Mouse (Mus musculus) liver, embryonic 14.5 days (tissue): ENCODE data around the gene Ubxn6. TPM values are rescaled to one million over a fixed set of nuclear protein-coding genes. Genes with fewer than 3 reads are reported as not detected.
A peak's percentile ranks its signal among the peaks of the same experiment; 100 is the strongest.

Source experiments
- ATAC-seq: fragments of 200-750 bp; cut with Nextera tagmentation; 2 replicates; pipeline ENCODE4 v1.8.0; 2017; ENCODE audit warnings: moderate number of reproducible peaks, mild to moderate bottlenecking, moderate library complexity; ENCODE audit not compliant: insufficient read depth
- DNase-seq, 3 experiments: peaks; one replicate each; pipeline ENCODE4 v3.0.0-alpha.2; 2012 to 2013; ENCODE audit warnings: low read depth in 3 of 3, low spot score in 3 of 3
- H3K27ac ChIP-seq: fragments of 300-500 bp; sonication (generic); 2 replicates; pipeline ENCODE4 v1.5.1; 2014; ENCODE audit warnings: moderate library complexity, mild to moderate bottlenecking, control low read depth, inconsistent platforms
- H3K27me3 ChIP-seq: fragments of 300-500 bp; sonication (generic); 2 replicates; pipeline ENCODE4 v1.6.1; 2014; ENCODE audit warnings: mild to moderate bottlenecking, low read length, moderate library complexity; ENCODE audit not compliant: control insufficient read depth, insufficient read depth
- H3K36me3 ChIP-seq: fragments of 300-500 bp; sonication (generic); replicated peaks from 2 replicates; pipeline ENCODE4 v1.6.1; 2014; ENCODE audit warnings: low read depth; ENCODE audit not compliant: control insufficient read depth, insufficient read depth
- H3K4me1 ChIP-seq, 2 experiments: fragments of 200-500 bp in 1 of 2; fragments of 300-500 bp in 1 of 2; sonication (generic) in 1 of 2; replicated peaks; 2 replicates each; pipeline ENCODE4 v1.6.1; 2012 to 2014; ENCODE audit warnings: antibody characterized with exemption in 1 of 2, inconsistent platforms in 1 of 2, low read length in 1 of 2; ENCODE audit not compliant: control insufficient read depth in 2 of 2, insufficient read depth in 2 of 2
- H3K4me2 ChIP-seq: fragments of 300-500 bp; sonication (generic); 2 replicates; pipeline ENCODE4 v1.6.1; 2014; ENCODE audit warnings: low read depth, mild to moderate bottlenecking, control low read depth, moderate library complexity
- H3K4me3 ChIP-seq, 2 experiments: fragments of 200-500 bp in 1 of 2; fragments of 300-500 bp in 1 of 2; sonication (generic) in 1 of 2; 2 replicates each; pipeline ENCODE4 v1.5.1; 2012 to 2014; ENCODE audit warnings: low read depth in 2 of 2, low read length in 2 of 2, mild to moderate bottlenecking in 2 of 2, control low read depth in 1 of 2, inconsistent platforms in 1 of 2, moderate library complexity in 1 of 2; ENCODE audit not compliant: insufficient read depth in 1 of 2
- H3K9ac ChIP-seq: fragments of 300-500 bp; sonication (generic); replicated peaks from 2 replicates; pipeline ENCODE4 v1.6.1; 2014; ENCODE audit warnings: mild to moderate bottlenecking, control low read depth, moderate library complexity
- H3K9me3 ChIP-seq: fragments of 300-500 bp; sonication (generic); 2 replicates; pipeline ENCODE4 v1.6.1; 2016; ENCODE audit warnings: low read length, mixed read lengths; ENCODE audit not compliant: control insufficient read depth
- CTCF ChIP-seq: IDR thresholded peaks from 2 replicates; pipeline ENCODE4 v1.5.1; 2016; ENCODE audit warnings: antibody characterized with exemption, low read depth, control low read depth
- EP300 ChIP-seq: IDR thresholded peaks from 2 replicates; pipeline ENCODE4 v1.6.1; 2016; ENCODE audit warnings: antibody characterized with exemption, low read depth
- WGBS: fragments of 180-500 bp; shearing (Covaris S2); extraction: QIAGEN DNeasy Blood & Tissue Kit; methylation state at CpG from one replicate; pipeline ENCODE4 v1.1.7; 2014; ENCODE audit not compliant: insufficient replicate concordance; 5-methylcytosine and 5-hydroxymethylcytosine counted together
- polyA plus RNA-seq, 2 experiments: library from polyadenylated mRNA; depleted of rRNA in 1 of 2; stranded (reverse) in 1 of 2; unstranded in 1 of 2; fragments of >200 nt; fragmentation: Nextera tagmentation in 1 of 2; extraction: Ambion mirVana in 1 of 2; gene quantifications; 2 replicates each; pipeline versions ENCODE4 v1.2.1 to v1.2.3; 2012 to 2014

The Ubxn6 gene
- polyA plus RNA-seq, 2 experiments = 7.3 to 10.8 TPM

DNA sequence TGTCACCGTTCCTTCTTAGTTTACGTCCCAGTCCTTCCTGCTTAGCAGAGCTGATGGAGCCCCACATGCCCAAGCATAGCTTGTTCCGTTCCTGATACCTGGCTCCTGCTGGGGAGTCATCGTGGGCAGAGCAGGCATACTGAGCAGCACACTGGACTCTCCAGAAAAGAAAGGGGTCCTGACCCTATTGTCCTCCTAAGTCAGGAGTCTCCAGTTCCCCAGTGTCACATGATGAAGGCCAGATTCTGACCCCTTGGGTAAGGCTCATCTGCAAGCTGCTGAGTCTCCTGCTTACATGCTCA, 51.9 kb downstream of the Ubxn6 start:
- 78% methylated on average over 4 of the region's 4 CpGs for WGBS

GRCm38 (mm10) chr17:56022131-56022988, 52.5 kb downstream of the Ubxn6 start:
- Histone ChIP-seq H3K4me3 (no peak overlapping the region), H3K27ac (no peak overlapping the region), H3K4me2 (no peak overlapping the region), H3K27me3 (no peaks in the 10 kb centered on the region), H3K9me3 (no peaks in the 10 kb centered on the region), H3K4me1 (peaks cover 0 to 14% of the 10 kb centered on the region in 2 experiments; a peak in 2 of 4 replicates), H3K9ac (no peak overlapping the region), H3K36me3 (peaks cover 5% of the 10 kb centered on the region)
- no peak for ATAC-seq
- WGBS = 83% methylated on average over 2 of the region's 2 CpGs
- TF ChIP-seq CTCF (no peak), EP300 (no peak)
- DNase-seq = no peak

More for the DNA sequence above, 51.9 kb downstream of the Ubxn6 start:
- ATAC-seq = no peak
- no peak for TF ChIP-seq CTCF
- TF ChIP-seq EP300 = no peak
- Histone ChIP-seq H3K27me3 (no peaks in the 10 kb centered on the region), H3K4me1 (peaks cover 0 to 14% of the 10 kb centered on the region in 2 experiments; a peak in 2 of 4 replicates), H3K9ac (no peak overlapping the region), H3K27ac (no peak overlapping the region), H3K4me3 (no peak overlapping the region), H3K9me3 (no peaks in the 10 kb centered on the region), H3K4me2 (no peak overlapping the region), H3K36me3 (no peaks in the 10 kb centered on the region; the same call in none of the 2 replicates)
- no peak for DNase-seq

GRCm38 (mm10) chr17:56021161-56021910, 53.5 kb downstream of the Ubxn6 start:
- Histone ChIP-seq H3K9ac (no peak overlapping the region), H3K27me3 (no peaks in the 10 kb centered on the region), H3K27ac (no peak overlapping the region), H3K9me3 (no peaks in the 10 kb centered on the region), H3K4me2 (no peak overlapping the region), H3K4me3 (no peak overlapping the region), H3K4me1 (peaks cover 0 to 14% of the 10 kb centered on the region in 2 experiments; a peak in 2 of 4 replicates), H3K36me3 (peaks cover 14% of the 10 kb centered on the region)
- DNase-seq (no peak), ATAC-seq (no peak)
- TF ChIP-seq CTCF (0 out of 2 replicates have a peak, but pooled peaks have one; percentile 5), EP300 (no peak)
- WGBS = 57% methylated on average over 4 of the region's 4 CpGs

DNA sequence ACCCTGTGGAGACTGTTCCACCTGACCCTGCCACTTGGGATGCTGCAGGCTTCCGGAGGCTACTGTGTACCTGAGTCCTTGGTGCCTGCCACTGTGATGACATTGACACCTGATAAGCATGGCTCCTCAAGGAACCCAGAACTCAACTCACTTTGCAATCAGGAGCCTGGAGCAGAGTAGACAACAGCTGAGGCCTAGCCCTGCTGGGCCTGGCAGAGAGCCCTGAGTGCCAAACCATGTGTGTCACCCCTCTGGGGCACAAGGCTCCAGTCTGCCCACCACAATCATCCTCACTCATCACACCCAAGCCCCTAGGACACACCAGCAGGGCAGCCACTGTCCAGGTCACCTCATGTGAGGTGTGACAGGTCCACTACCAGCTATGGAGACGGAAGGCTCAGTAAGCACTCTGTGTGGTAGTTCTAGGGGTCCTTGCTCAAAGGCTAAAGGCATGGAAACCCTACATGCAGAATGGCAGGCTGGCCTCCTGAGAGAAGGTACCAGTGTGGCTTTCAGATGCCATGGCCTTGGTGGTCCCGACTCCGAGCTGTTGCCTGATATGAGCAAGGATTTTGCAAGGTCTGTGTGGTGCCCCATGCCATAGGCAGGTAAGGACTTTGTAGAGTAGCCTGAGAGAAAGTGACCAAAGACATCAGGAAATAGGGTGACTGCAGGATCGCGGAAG, 54.3 kb downstream of the Ubxn6 start:
- WGBS = 88% methylated on average over 6 of the region's 6 CpGs
- no peak overlapping the region for H3K27ac ChIP-seq
- H3K36me3 ChIP-seq = peaks cover 14% of the 10 kb centered on the region
- H3K4me3 ChIP-seq = no peak overlapping the region
- no peaks in the 10 kb centered on the region for H3K9me3 ChIP-seq
- no peak overlapping the region for H3K9ac ChIP-seq
- H3K4me2 ChIP-seq = no peak overlapping the region
- peaks cover 0 to 12% of the 10 kb centered on the region in 2 experiments; a peak in 2 of 4 replicates for H3K4me1 ChIP-seq
- TF ChIP-seq CTCF (no peak), EP300 (no peak)
- DNase-seq = no peak
- H3K27me3 ChIP-seq = no peaks in the 10 kb centered on the region
- ATAC-seq = no peak
